Mouse (Mus musculus) lung, postnatal 36 days (tissue): Measurements from ENCODE around the gene Rhov.
A peak's percentile ranks its signal among the peaks of the same experiment; 100 is the strongest.

Source experiments
- DNase-seq: peaks from one replicate; pipeline ENCODE4 v3.0.0; 2022; ENCODE audit warnings: mixed read lengths

Gene Rhov

GRCm38 (mm10) chr2:119237210-119237870 lies 33.7 kb downstream of the Rhov start, which contains the start of gene Spint1:
Spint1 (plus strand) TSS chr2:119237362.
- peak; percentile 76 for DNase-seq

DNA sequence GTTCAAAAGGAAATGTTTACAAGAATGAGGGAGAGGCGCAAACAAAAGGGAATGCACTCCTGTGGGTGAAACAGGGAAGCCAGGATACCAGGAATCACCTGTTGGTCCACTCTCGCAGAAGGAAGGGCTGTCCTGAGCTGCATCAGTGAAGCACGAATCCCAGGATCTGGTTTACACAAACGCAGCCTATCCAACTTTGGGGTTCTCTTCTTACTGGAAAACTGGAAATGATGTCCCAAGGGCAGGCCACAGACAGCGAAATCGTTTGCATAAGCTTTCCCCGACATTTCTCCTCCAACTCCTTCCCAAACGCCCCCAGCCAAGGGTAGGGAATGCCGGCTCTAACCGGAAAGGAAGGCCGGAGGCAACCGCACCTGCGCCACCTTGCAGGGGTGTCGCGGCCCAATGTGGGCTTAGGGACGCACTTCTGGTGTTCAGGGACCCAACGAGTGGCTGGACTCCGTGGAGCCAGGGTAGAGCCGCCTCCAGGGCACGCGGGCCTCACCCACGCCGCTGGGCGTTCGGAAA lies 34.3 kb downstream of the Rhov start:
- no peak for DNase-seq

- peak; percentile 35 for DNase-seq
Observed at GRCm38 (mm10) chr2:119229775-119230704, 41.0 kb downstream of the Rhov start, which contains the start of gene Ppp1r14d. Ppp1r14d (minus strand) TSS chr2:119229906.
